Mouse (Mus musculus) hindbrain, embryonic 14.5 days (tissue): Measurements from ENCODE around the gene Blzf1. TPM values are rescaled to one million over a fixed set of nuclear protein-coding genes. Genes with fewer than 3 reads are reported as not detected.

Source experiments
- polyA plus RNA-seq: library from polyadenylated mRNA; unstranded; fragments of >200 nt; fragmentation: Nextera tagmentation; extraction: Ambion mirVana; gene quantifications from 2 replicates; pipeline ENCODE4 v1.2.1, GENCODE M21; 2014

Blzf1 gene
- polyA plus RNA-seq, 1 experiment from 2014 or later, result 25.8 TPM

Other genes with a start within 250 kb of the Blzf1 start
- gene Sell, start 245.5 kb downstream of the Blzf1 start, polyA plus RNA-seq, result 0.13 TPM in 1 of 2 replicates, not detected in the other
- not detected in 2 replicates for gene Selp, start 192.2 kb downstream of the Blzf1 start, polyA plus RNA-seq
- 0.18 and 0.24 TPM in 2 replicates for gene F5, start 155.7 kb downstream of the Blzf1 start, polyA plus RNA-seq
- gene Slc19a2, start 58.4 kb downstream of the Blzf1 start, polyA plus RNA-seq, result 8.1 and 11.8 TPM in 2 replicates
- 23.4 and 24.5 TPM in 2 replicates for gene Ccdc181, start 31.9 kb downstream of the Blzf1 start, polyA plus RNA-seq
- 25.8 and 26.2 TPM in 2 replicates for gene Nme7, start 3.4 kb downstream of the Blzf1 start, polyA plus RNA-seq
- 237 and 333 TPM in 2 replicates for gene Atp1b1, start 150.9 kb upstream of the Blzf1 start, polyA plus RNA-seq